Mouse (Mus musculus): ENCODE measurements around the gene Gm2244. TPM values are rescaled to one million over a fixed set of nuclear protein-coding genes. Genes with fewer than 3 reads are reported as not detected.
"Not testable (repeated sequence)": the region's sequence is repeated elsewhere in the genome, so short reads cannot be mapped to it uniquely, and the experiment has no call there.

Gene Gm2244
- not detected for polyA plus RNA-seq (2021)

DNA sequence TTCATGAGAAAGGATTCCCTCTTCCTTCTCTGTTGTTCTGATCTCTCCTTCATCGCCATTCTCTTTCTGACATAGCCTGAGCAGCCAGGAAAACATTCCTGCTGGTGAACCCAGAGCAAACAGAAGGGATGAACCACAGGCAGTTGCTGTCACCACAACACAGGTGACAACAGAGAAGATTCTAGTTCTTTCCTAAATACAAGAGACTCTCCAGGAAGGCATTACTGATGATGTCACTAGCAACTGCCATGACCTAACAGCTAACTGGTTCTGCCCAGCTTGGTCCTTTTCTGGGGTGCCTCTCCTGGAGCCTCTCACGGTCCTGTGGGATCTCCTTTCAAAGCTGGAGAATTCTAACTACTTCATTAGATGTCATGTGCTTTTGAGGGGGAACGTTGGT, at the start of gene Gm2244:
Gm2244 (minus strand) TSS at position 101 of the 400 bp plus-strand sequence.
- DNase-seq (ENCODE audit: low read depth, low spot score); in situ Hi-C loops (cut with MboI; ENCODE audit: low pct_unique_long_range_greater_than_20kb); ATAC-seq; POLR2A ChIA-PET; H3K27me3 ChIP-seq; CTCF ChIA-PET: not testable (repeated sequence)

DNA sequence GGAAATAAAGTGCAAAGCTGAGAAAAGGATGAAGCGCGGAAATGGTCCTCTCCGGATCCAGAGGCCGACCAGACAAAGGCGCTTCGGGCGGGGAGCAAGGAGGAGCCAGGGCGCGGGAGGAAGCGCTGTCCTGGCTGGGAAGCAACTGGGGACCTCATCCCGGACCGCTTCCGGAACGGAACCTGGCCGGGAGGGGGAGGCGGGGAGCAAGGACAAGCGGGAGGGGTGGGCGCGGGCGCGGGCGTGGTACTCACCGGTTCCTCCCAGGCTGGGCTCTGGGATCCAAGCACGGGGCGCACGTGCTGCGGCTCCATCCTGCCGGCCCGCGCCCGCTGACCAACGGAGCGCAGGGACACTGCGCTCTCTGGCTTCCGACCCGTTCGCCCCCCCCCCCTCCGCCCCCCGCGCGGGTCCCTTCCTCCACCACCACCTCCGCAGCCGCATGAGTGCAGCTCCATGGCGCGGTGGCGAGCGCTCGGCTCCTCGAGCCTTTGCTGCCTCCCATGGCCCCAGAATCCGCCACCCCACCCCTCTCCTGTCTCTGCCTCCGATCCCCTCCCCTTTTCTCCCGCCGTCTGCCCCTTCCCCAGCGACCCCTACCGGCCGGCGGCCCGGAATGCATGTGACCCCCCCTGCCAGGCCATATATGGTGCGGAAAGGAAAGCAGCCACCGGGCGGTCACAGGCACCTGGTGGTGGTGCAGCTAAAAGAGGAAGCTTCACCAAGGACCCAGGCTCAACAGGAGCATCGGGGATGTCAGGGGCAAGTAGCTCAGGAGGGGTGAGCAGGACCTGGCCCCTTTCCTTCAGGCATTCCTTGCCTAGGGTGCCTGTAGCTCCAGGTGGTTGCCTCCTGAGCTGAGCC, 35.3 kb upstream of the Gm2244 start, which contains the start of gene Gm2237:
Gm2237 (minus strand) TSS at position 332 of the 864 bp plus-strand sequence.
- POLR2A ChIA-PET = not testable (repeated sequence)

More for the DNA sequence above, 35.3 kb upstream of the Gm2244 start, which contains the start of gene Gm2237:
- in situ Hi-C loops (cut with MboI; ENCODE audit: low pct_unique_long_range_greater_than_20kb); H3K27me3 ChIP-seq; CTCF ChIA-PET; ATAC-seq; DNase-seq (ENCODE audit: low read depth, low spot score): not testable (repeated sequence)
- peak; percentile 18 for TF ChIP-seq CTCF (IDR thresholded peaks at IDR 0.05)

Other genes with a start within 250 kb of the Gm2244 start
- not detected for gene Gm21738, start 131.0 kb downstream of the Gm2244 start, polyA plus RNA-seq (2021)
- 1.7 TPM for gene Gm2237, start 35.2 kb upstream of the Gm2244 start, polyA plus RNA-seq (2021)
- gene Gm5458, start 52.6 kb upstream of the Gm2244 start, polyA plus RNA-seq (2021) = not detected
- 1.9 TPM for gene Nid2, start 201.3 kb upstream of the Gm2244 start, polyA plus RNA-seq (2021)